Mouse (Mus musculus) kidney, adult 18-20 months (tissue): ENCODE data around the gene Aldh1a3.

ENCODE experiments used
- DNase-seq: peaks from one replicate; pipeline ENCODE4 v3.0.0; 2021

Aldh1a3 gene

GRCm38 (mm10) chr7:66427437-66428161 lies at the start of gene Aldh1a3:
Aldh1a3 (minus strand) TSS chr7:66427517.
- DNase-seq, result peak; percentile 33

- no peak for DNase-seq
Observed at GRCm38 (mm10) chr7:66476289-66476688, 49.0 kb upstream of the Aldh1a3 start.

GRCm38 (mm10) chr7:66471641-66472216 lies 44.4 kb upstream of the Aldh1a3 start:
- DNase-seq, result no peak

GRCm38 (mm10) chr7:66466641-66467040 lies 39.3 kb upstream of the Aldh1a3 start:
- DNase-seq, result no peak

GRCm38 (mm10) chr7:66465241-66465640 lies 37.9 kb upstream of the Aldh1a3 start:
- no peak for DNase-seq

GRCm38 (mm10) chr7:66463081-66463480 lies 35.8 kb upstream of the Aldh1a3 start:
- DNase-seq, result no peak

- DNase-seq, result no peak
Observed at GRCm38 (mm10) chr7:66451622-66452295, 24.4 kb upstream of the Aldh1a3 start.

GRCm38 (mm10) chr7:66449971-66450752 lies 22.8 kb upstream of the Aldh1a3 start:
- no peak for DNase-seq

GRCm38 (mm10) chr7:66448786-66449540 lies 21.6 kb upstream of the Aldh1a3 start:
- no peak for DNase-seq

- DNase-seq, result no peak
Observed at GRCm38 (mm10) chr7:66448304-66448703, 21.0 kb upstream of the Aldh1a3 start.

GRCm38 (mm10) chr7:66446860-66447259 lies 19.5 kb upstream of the Aldh1a3 start:
- DNase-seq, result no peak

GRCm38 (mm10) chr7:66445117-66445905 lies 18.0 kb upstream of the Aldh1a3 start:
- DNase-seq, result no peak

GRCm38 (mm10) chr7:66444706-66445105 lies 17.4 kb upstream of the Aldh1a3 start:
- DNase-seq, result no peak

GRCm38 (mm10) chr7:66442501-66443369 lies 15.4 kb upstream of the Aldh1a3 start:
- no peak for DNase-seq

- DNase-seq, result no peak
Observed at GRCm38 (mm10) chr7:66438787-66439669, 11.7 kb upstream of the Aldh1a3 start.

- DNase-seq, result peak; percentile 69
Observed at GRCm38 (mm10) chr7:66434453-66434935, 7.2 kb upstream of the Aldh1a3 start.

- no peak for DNase-seq
Observed at GRCm38 (mm10) chr7:66427053-66427436, 272 bp downstream of the Aldh1a3 start.

- DNase-seq, result no peak
Observed at GRCm38 (mm10) chr7:66421903-66422302, 5.4 kb downstream of the Aldh1a3 start.

GRCm38 (mm10) chr7:66418981-66419380 lies 8.3 kb downstream of the Aldh1a3 start:
- DNase-seq, result no peak
